Mouse (Mus musculus): ENCODE measurements at regions not wholly inside any gene's neighbourhood (a gene's known extent, or its start where the extent isn't known, plus 50 kb on each side); places are given as distances from the start of the nearest gene placed in this dataset.

- no peaks in the 10 kb centered on the region for H3K4me1 ChIP-seq (ENCODE audit: control insufficient read depth in 1 of 2, insufficient read depth in 2 of 2, low read length in 2 of 2)
- H3K27me3 ChIP-seq (ENCODE audit: control insufficient read depth in 1 of 2, insufficient read depth in 2 of 2, low read length in 2 of 2), result no peaks in the 10 kb centered on the region
- TF ChIP-seq TBP (IDR thresholded peaks at IDR 0.05; ENCODE audit: low read depth, low read length) (no peak), NELFE (IDR thresholded peaks at IDR 0.05; ENCODE audit: low read depth, low read length) (no peak), POLR2A (IDR thresholded peaks at IDR 0.05; ENCODE audit: control insufficient read depth in 1 of 2, insufficient read depth in 1 of 2, low read depth in 1 of 2, low read length in 2 of 2, poor library complexity in 1 of 2) (no peak), USF1 (IDR thresholded peaks at IDR 0.05; ENCODE audit: low read depth, low read length) (no peak), GABPA (IDR thresholded peaks at IDR 0.05; ENCODE audit: low read depth, low read length) (no peak), E2F4 (IDR thresholded peaks at IDR 0.05; ENCODE audit: borderline replicate concordance, low read depth, low read length) (no peak), HCFC1 (IDR thresholded peaks at IDR 0.05; ENCODE audit: low read depth, low read length) (no peak), POLR2AphosphoS5 (IDR thresholded peaks at IDR 0.05; ENCODE audit: borderline replicate concordance, low read depth, low read length) (no peak), MYB (IDR thresholded peaks at IDR 0.05; ENCODE audit: low read depth, low read length) (no peak), EP300 (IDR thresholded peaks at IDR 0.05; ENCODE audit: low read depth in 1 of 2, low read length in 2 of 2) (no peak), MAX (IDR thresholded peaks at IDR 0.05; ENCODE audit: low read length) (no peak), CTCF (IDR thresholded peaks at IDR 0.05 in 2 of 3, conservative IDR thresholded peaks at IDR 0.05 in 1 of 3; ENCODE audit: control insufficient read depth in 1 of 3, insufficient read depth in 1 of 3, low read depth in 2 of 3, low read length in 3 of 3, poor library complexity in 1 of 3, severe bottlenecking in 1 of 3) (no peak), TAL1 (IDR thresholded peaks at IDR 0.05; ENCODE audit: low read length) (no peak), CHD1 (IDR thresholded peaks at IDR 0.05; ENCODE audit: low read depth, low read length) (no peak), NRF1 (IDR thresholded peaks at IDR 0.05; ENCODE audit: insufficient read depth, low read depth, low read length, poor library complexity, severe bottlenecking) (no peak), MXI1 (IDR thresholded peaks at IDR 0.05; ENCODE audit: low read depth, low read length) (no peak)
- no peak overlapping the region for H3K9ac ChIP-seq (ENCODE audit: control insufficient read depth, low read depth, low read length, poor library complexity, severe bottlenecking)
- H3K27ac ChIP-seq (ENCODE audit: control insufficient read depth, low read depth, low read length), result no peak overlapping the region
- H3K79me2 ChIP-seq (ENCODE audit: control insufficient read depth, insufficient read depth, low read length, poor library complexity), result no peaks in the 10 kb centered on the region
- H3K36me3 ChIP-seq (ENCODE audit: control insufficient read depth in 1 of 2, insufficient read depth in 2 of 2, low read length in 2 of 2), result no peaks in the 10 kb centered on the region
- no peak for DNase-seq (ENCODE audit: low read depth, low spot score)
- no peaks in the 10 kb centered on the region for H3K9me3 ChIP-seq (replicated peaks; ENCODE audit: insufficient read depth, low read length)
- H3K4me3 ChIP-seq (ENCODE audit: control insufficient read depth in 1 of 2, insufficient read depth in 1 of 2, low read depth in 2 of 2, low read length in 2 of 2), result no peak overlapping the region
Measured at GRCm38 (mm10) chr14:108974036-108974435, 60.1 kb upstream of the Slitrk1 start.
